Mouse (Mus musculus) cortical plate, adult 2 months (tissue): ENCODE results near the gene Rpn1.

Experiments used
- CTCF ChIP-seq: fragments of 200-500 bp; IDR thresholded peaks from 2 replicates; pipeline ENCODE4 v1.5.1; 2011; ENCODE audit warnings: mild to moderate bottlenecking, control low read depth, low read length; ENCODE audit not compliant: insufficient read depth; ENCODE audit errors: extremely low read depth
- POLR2A ChIP-seq: fragments of 200-500 bp; IDR thresholded peaks from 2 replicates; pipeline ENCODE4 v1.6.1; 2011; ENCODE audit warnings: mild to moderate bottlenecking, low read length, control low read depth; ENCODE audit not compliant: insufficient read depth; ENCODE audit errors: extremely low read depth

GRCm38 (mm10) chr6:88123150-88123857 lies 39.0 kb downstream of the Rpn1 start:
- TF ChIP-seq CTCF (peak; percentile 41), POLR2A (no peak)
